Mouse (Mus musculus) megakaryocyte, embryonic 14.5 days (primary cell): Measurements from ENCODE around the gene Dusp7. TPM values are rescaled to one million over a fixed set of nuclear protein-coding genes. Genes with fewer than 3 reads are reported as not detected.

Experiments
- H3K27me3 ChIP-seq: replicated peaks from 2 replicates; pipeline ENCODE3; 2012; ENCODE audit warnings: inconsistent platforms
- H3K36me3 ChIP-seq: replicated peaks from 2 replicates; pipeline ENCODE3; 2012; ENCODE audit warnings: low read length, inconsistent platforms, mixed read lengths
- H3K4me1 ChIP-seq: 2 replicates; pipeline ENCODE4 v1.6.1; 2012; ENCODE audit warnings: inconsistent platforms
- H3K4me3 ChIP-seq: replicated peaks from 2 replicates; pipeline ENCODE3; 2012; ENCODE audit warnings: moderate library complexity, mild to moderate bottlenecking, inconsistent platforms
- H3K9me3 ChIP-seq: 2 replicates; pipeline ENCODE4 v1.6.1; 2012; ENCODE audit warnings: inconsistent platforms
- FLI1 ChIP-seq: IDR thresholded peaks from 2 replicates; pipeline ENCODE4 v1.6.1; 2012; ENCODE audit warnings: low read length, inconsistent platforms, mixed read lengths
- GATA1 ChIP-seq: IDR thresholded peaks from 3 replicates; pipeline ENCODE4 v1.6.1; 2012; ENCODE audit warnings: mixed read lengths, low read length, inconsistent platforms, borderline replicate concordance
- polyA plus RNA-seq: library from polyadenylated mRNA; stranded (reverse); fragments of >175 nt; gene quantifications from 2 replicates; pipeline ENCODE4 v1.2.3, GENCODE M21; 2012; ENCODE audit warnings: low replicate concordance; ENCODE audit not compliant: insufficient read depth

Dusp7 gene
- polyA plus RNA-seq, 1 experiment, result 6.2 TPM

DNA sequence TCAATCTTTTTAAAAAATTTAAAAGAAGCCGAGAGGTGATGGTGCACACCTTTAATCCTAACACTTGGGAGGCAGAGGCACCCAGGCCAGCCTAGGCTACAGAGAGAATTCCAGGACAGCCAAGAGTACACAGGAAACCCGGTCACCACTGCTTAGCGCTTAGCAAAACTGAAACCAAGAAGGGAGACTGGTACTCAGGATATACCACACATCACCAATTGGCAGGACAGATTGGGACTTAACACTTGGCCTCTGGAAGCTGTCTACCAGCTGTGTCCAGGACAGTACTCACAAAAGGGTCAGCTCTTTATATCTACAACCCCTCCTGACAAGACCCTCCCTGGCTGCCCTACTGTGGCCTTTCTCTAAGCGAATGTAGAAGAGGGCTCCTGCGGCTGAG is 1.4 kb upstream of the Dusp7 start:
- Histone ChIP-seq H3K4me1 (peaks cover 74% of the 10 kb centered on the region), H3K9me3 (no peaks in the 10 kb centered on the region)

DNA sequence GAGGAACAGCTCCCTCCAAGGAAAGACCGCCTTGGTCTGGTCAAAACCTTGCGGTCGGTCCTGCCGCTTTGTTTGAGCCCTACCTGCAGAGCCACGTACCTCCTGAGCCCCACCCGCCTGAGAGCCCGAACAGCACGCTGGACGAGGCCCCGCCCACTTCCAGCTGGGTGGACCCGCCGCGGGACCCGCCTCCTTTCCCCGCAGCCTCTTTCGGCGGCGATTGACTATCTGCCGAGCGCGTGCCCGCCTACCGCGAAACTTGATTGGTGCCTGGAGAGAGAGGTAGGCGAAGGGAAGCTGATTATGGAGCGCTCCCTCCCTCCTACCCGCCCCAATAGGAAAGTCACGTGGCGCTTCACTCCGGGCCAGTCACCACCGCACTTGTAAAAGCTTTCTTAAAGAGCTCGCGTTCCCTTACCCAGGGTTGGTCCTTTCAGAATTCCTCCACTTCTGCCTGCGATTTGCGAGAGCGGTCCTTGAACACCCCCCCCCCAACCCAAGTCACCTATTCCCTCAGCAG is 780 bp upstream of the Dusp7 start:
- Histone ChIP-seq H3K4me3 (peak overlapping the region; percentile 92), H3K9me3 (no peaks in the 10 kb centered on the region), H3K4me1 (peaks cover 79% of the 10 kb centered on the region), H3K27me3 (peaks cover 53% of the 10 kb centered on the region), H3K36me3 (peaks cover 11% of the 10 kb centered on the region)
- TF ChIP-seq GATA1, result no peak
- TF ChIP-seq FLI1, result no peak

More for the DNA sequence above, 1.4 kb upstream of the Dusp7 start:
- Histone ChIP-seq H3K27me3 (peaks cover 50% of the 10 kb centered on the region), H3K36me3 (peaks cover 7% of the 10 kb centered on the region), H3K4me3 (peak overlapping the region; percentile 92)
- no peak for TF ChIP-seq GATA1
- no peak for TF ChIP-seq FLI1

- Histone ChIP-seq H3K4me1 (peaks cover 84% of the 10 kb centered on the region), H3K27me3 (peaks cover 62% of the 10 kb centered on the region), H3K9me3 (no peaks in the 10 kb centered on the region), H3K4me3 (peak overlapping the region; percentile 92), H3K36me3 (peaks cover 22% of the 10 kb centered on the region)
- TF ChIP-seq GATA1, result no peak
- no peak for TF ChIP-seq FLI1
These were observed 534 bp downstream of the Dusp7 start for GRCm38 (mm10) chr9:106368831-106369501.

DNA sequence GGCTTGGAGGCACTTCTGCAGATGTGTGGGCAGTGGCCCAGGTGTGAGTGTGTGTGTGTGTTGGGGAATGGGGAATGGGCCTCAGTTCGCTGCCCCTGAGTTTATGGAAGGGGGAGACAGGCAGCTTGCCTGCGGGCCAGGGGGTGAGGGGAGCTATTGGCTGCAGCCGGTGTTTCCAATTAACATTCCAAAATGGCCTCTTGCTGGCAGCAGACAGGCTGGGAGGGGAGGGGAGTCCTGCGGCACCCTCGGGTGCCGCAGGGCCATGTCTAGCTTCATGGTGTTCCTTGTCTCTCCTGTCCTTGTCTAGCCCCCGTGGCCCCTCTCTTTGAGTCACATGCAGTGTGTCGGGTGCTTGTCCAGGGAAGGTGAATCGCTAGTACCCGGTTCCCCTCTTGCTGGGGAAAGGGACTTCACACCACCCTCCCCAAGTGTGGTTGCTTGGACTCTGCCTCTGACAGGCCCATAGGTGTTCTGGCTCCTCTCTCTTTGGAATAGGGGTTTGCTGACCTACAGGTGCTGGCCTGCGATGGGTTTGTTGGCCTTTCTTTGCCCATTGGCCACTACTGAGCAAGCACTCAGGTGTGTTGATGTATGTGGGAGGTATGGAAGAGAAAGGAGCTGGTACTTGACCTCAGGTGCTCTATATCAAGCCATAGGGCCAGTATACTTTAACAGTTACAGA is 1.5 kb downstream of the Dusp7 start:
- Histone ChIP-seq H3K9me3 (no peaks in the 10 kb centered on the region), H3K4me3 (peak overlapping the region; percentile 92), H3K27me3 (peaks cover 57% of the 10 kb centered on the region), H3K4me1 (peaks cover 82% of the 10 kb centered on the region), H3K36me3 (peaks cover 26% of the 10 kb centered on the region)
- TF ChIP-seq GATA1 (no peak), FLI1 (no peak)

DNA sequence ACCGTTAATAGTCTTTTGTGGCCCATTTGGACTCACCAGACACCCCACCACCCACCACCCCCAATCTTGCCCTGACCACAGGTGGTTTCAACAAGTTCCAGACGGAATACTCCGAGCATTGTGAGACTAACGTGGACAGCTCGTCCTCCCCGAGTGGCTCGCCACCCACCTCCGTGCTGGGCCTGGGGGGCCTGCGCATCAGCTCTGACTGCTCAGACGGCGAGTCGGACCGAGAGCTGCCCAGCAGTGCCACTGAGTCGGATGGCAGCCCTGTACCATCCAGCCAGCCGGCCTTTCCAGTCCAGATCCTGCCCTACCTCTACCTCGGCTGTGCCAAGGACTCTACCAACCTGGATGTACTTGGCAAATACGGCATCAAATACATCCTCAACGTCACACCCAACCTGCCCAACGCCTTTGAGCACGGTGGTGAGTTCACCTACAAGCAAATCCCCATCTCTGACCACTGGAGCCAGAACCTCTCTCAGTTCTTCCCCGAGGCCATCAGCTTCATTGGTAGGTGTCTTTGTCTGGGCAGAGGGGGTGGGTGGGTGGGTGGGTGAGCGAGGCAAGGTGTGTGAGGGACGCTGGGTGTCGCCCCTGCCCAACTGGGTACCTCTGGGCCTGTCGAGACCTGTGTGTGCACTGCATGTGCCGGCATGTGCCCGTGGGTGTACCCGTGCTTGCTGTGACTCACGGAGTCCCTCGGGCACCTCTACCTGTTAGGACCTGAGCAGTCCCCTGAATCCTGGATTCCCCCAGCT is 2.4 kb downstream of the Dusp7 start:
- TF ChIP-seq GATA1 (no peak), FLI1 (no peak)
- H3K27me3 ChIP-seq, result peaks cover 51% of the 10 kb centered on the region
- peaks cover 28% of the 10 kb centered on the region for H3K36me3 ChIP-seq
- H3K9me3 ChIP-seq, result no peaks in the 10 kb centered on the region
- H3K4me3 ChIP-seq, result peak overlapping the region; percentile 92
- peaks cover 74% of the 10 kb centered on the region for H3K4me1 ChIP-seq

DNA sequence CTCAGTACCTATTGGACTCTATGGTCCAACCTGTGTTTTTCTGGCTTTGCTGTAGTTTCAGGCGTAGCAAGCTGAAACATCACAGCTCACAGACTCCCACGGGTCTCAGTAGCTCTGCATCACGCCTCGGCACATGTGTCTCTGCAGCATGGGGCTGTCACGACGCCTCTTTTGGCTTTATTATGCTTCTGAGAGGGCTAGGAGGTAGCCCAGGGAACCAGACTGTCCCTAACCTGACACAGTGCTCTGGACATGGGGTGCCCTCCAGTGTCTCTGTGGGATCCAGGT is 2.9 kb downstream of the Dusp7 start:
- Histone ChIP-seq H3K4me3 (peak overlapping the region; percentile 80), H3K4me1 (peaks cover 68% of the 10 kb centered on the region), H3K27me3 (peaks cover 46% of the 10 kb centered on the region), H3K36me3 (peaks cover 29% of the 10 kb centered on the region), H3K9me3 (no peaks in the 10 kb centered on the region)
- TF ChIP-seq FLI1 (no peak), GATA1 (no peak)

DNA sequence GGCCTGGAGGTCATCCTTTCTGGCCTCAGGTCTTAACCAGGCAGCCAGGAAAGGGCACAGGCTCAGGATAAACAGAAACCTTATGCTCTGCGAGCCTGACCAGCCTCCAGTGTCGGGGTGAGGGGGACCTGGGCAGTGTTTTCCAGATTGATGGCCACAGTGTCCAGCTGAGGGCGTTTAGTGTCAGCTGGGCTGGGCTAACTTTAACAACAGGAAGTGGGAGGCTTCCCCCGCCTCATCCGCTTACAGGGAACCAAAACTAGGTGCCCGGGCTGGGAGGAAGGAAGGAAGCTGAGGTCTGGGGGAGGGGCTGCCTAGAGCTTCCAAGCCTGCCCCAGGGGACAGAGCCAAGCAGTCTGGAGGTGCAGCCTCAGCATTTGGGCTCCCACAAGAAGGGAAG is 3.3 kb downstream of the Dusp7 start:
- H3K9me3 ChIP-seq, result no peaks in the 10 kb centered on the region
- TF ChIP-seq FLI1 (no peak), GATA1 (no peak)
- H3K4me3 ChIP-seq, result peak overlapping the region; percentile 80
- H3K4me1 ChIP-seq, result peaks cover 64% of the 10 kb centered on the region
- H3K27me3 ChIP-seq, result peaks cover 43% of the 10 kb centered on the region
- peaks cover 29% of the 10 kb centered on the region for H3K36me3 ChIP-seq

DNA sequence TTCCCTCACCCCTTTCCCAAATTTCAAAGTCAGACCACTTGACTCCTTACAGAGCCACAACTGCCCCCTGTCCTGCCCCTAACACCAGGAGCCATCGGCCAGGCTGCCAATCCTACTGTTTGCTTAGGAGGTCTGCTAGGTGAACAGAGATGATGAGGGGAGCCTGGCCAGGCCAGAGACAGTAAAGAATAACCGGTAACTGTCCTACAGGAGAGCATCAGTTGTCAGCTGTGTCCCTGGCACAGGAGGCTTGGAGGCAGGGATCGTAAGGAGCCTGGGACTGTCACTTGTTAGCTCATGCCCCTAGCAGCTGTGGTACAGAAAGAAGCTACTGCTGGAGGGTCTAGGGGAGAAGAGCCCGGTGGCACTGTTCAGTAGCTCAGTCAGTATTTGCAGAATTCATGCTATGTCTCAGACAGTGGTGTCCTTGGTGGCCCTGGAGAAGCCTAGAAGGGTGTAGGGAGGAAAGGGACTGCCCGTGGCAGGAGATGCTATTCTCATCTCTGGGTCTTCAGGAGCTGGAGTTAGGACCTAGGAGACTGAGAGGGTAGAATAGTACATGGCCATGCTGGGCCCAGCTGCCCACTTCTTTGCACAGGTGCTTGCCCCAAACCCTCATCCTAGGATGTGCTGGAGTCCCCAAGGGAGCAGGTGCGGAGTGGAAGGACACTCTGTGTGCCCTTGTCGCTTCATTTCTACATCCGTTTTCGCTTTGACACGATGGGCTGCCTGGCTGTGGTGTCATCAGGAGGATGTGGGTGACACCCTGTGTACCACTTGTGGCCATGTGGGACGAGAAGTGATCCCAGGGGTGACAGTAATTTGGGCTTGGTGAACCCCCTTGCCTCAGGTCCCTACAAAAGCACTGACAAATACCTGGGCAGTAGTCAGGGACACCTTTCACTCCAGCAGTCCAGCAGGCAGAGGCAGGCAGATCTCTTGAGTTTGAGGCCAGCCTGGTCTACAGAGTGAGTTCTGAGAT is 4.3 kb downstream of the Dusp7 start:
- H3K9me3 ChIP-seq, result no peaks in the 10 kb centered on the region
- peaks cover 51% of the 10 kb centered on the region for H3K27me3 ChIP-seq
- no peak for TF ChIP-seq GATA1
- TF ChIP-seq FLI1, result no peak
- peaks cover 64% of the 10 kb centered on the region for H3K4me1 ChIP-seq
- peak overlapping the region; percentile 38 for H3K4me3 ChIP-seq
- peaks cover 36% of the 10 kb centered on the region for H3K36me3 ChIP-seq

- H3K4me3 ChIP-seq, result no peak overlapping the region
- peaks cover 36% of the 10 kb centered on the region for H3K36me3 ChIP-seq
- H3K9me3 ChIP-seq, result no peaks in the 10 kb centered on the region
- peaks cover 60% of the 10 kb centered on the region for H3K27me3 ChIP-seq
- TF ChIP-seq GATA1, result no peak
- no peak for TF ChIP-seq FLI1
- peaks cover 71% of the 10 kb centered on the region for H3K4me1 ChIP-seq
These were observed 5.5 kb downstream of the Dusp7 start for GRCm38 (mm10) chr9:106373973-106374372.
